Mouse (Mus musculus) ES-Bruce4 (cell line): ENCODE results near the gene Mbip.

Experiments used
- EP300 ChIP-seq: IDR thresholded peaks from 2 replicates; pipeline ENCODE4 v1.6.1; 2011; ENCODE audit warnings: low read depth, low read length; ENCODE audit not compliant: insufficient read depth
- POLR2A ChIP-seq: IDR thresholded peaks from one replicate; pipeline ENCODE4 v1.8.1; 2011; ENCODE audit warnings: low read length; ENCODE audit not compliant: insufficient read depth

GRCm38 (mm10) chr12:56288548-56288947 lies 57.1 kb downstream of the Mbip start:
- TF ChIP-seq EP300 (no peak), POLR2A (no peak)
